Mouse (Mus musculus) midbrain, embryonic 15.5 days (tissue): Measurements from ENCODE around the gene Bin2. TPM values are rescaled to one million over a fixed set of nuclear protein-coding genes. Genes with fewer than 3 reads are reported as not detected.
A peak's percentile ranks its signal among the peaks of the same experiment; 100 is the strongest.

Source experiments
- ATAC-seq: fragments of 200-750 bp; cut with Nextera tagmentation; replicated peaks from 2 replicates; pipeline ENCODE4 v1.8.0; 2017; ENCODE audit warnings: moderate TSS enrichment
- H3K27ac ChIP-seq: fragments of 300-500 bp; sonication (generic); 2 replicates; pipeline ENCODE4 v1.5.1; 2015; ENCODE audit warnings: mild to moderate bottlenecking, inconsistent platforms
- H3K27me3 ChIP-seq: fragments of 300-500 bp; sonication (generic); replicated peaks from 2 replicates; pipeline ENCODE4 v1.6.1; 2015; ENCODE audit warnings: inconsistent platforms
- H3K36me3 ChIP-seq: fragments of 300-500 bp; sonication (generic); replicated peaks from 2 replicates; pipeline ENCODE4 v1.6.1; 2015; ENCODE audit warnings: inconsistent platforms
- H3K4me1 ChIP-seq: fragments of 300-500 bp; sonication (generic); 2 replicates; pipeline ENCODE4 v1.6.1; 2015; ENCODE audit warnings: inconsistent platforms
- H3K4me2 ChIP-seq: fragments of 300-500 bp; sonication (generic); 2 replicates; pipeline ENCODE4 v1.6.1; 2015; ENCODE audit warnings: inconsistent platforms, mild to moderate bottlenecking, moderate library complexity
- H3K4me3 ChIP-seq: fragments of 300-500 bp; sonication (generic); 2 replicates; pipeline ENCODE4 v1.5.1; 2015; ENCODE audit warnings: mild to moderate bottlenecking, inconsistent platforms
- H3K9ac ChIP-seq: fragments of 300-500 bp; sonication (generic); 2 replicates; pipeline ENCODE4 v1.6.1; 2015; ENCODE audit warnings: mild to moderate bottlenecking, inconsistent platforms
- H3K9me3 ChIP-seq: fragments of 300-500 bp; sonication (generic); 2 replicates; pipeline ENCODE4 v1.6.1; 2016; ENCODE audit warnings: inconsistent platforms
- WGBS: fragments of 180-500 bp; shearing (Covaris S2); methylation state at CpG from one replicate; pipeline ENCODE4 v1.1.7; 2015; ENCODE audit warnings: mixed read lengths; 5-methylcytosine and 5-hydroxymethylcytosine counted together
- polyA plus RNA-seq: library from polyadenylated mRNA; unstranded; fragments of >200 nt; fragmentation: Nextera tagmentation; extraction: Ambion mirVana; gene quantifications from 2 replicates; pipeline ENCODE4 v1.2.1, GENCODE M21; 2015

Bin2 gene
- polyA plus RNA-seq = 0.96 and 1.0 TPM in 2 replicates

GRCm38 (mm10) chr15:100669337-100669736 is at the start of gene Bin2:
Gene Bin2, minus strand, starts transcription at chr15:100669553.
- WGBS = 92% methylated on average over 20 of the region's 20 CpGs
- Histone ChIP-seq H3K4me2 (no peak within 1 kb of the TSS), H3K9me3 (no peaks in the 10 kb centered on the region), H3K27me3 (no peaks in the 10 kb centered on the region), H3K4me3 (no peak within 1 kb of the TSS), H3K4me1 (peaks cover 12% of the 10 kb centered on the region), H3K27ac (no peak within 1 kb of the TSS), H3K9ac (no peak within 1 kb of the TSS), H3K36me3 (no peaks in the 10 kb centered on the region)
- no peak for ATAC-seq

- Histone ChIP-seq H3K36me3 (no peaks in the 10 kb centered on the region), H3K27ac (no peak overlapping the region), H3K9ac (no peak overlapping the region), H3K4me3 (no peak overlapping the region), H3K9me3 (no peaks in the 10 kb centered on the region), H3K4me2 (no peak overlapping the region), H3K27me3 (no peaks in the 10 kb centered on the region), H3K4me1 (no peaks in the 10 kb centered on the region; the same call in 1 of the 2 replicates)
- ATAC-seq = no peak
- WGBS = 86% methylated on average over 11 of the region's 11 CpGs
These were observed 49.2 kb upstream of the Bin2 start for GRCm38 (mm10) chr15:100718572-100718971.

- no peak for ATAC-seq
- 80% methylated on average over 6 of the region's 6 CpGs for WGBS
- H3K4me3 ChIP-seq = no peak overlapping the region
These were observed 48.6 kb upstream of the Bin2 start for GRCm38 (mm10) chr15:100717933-100718332.

GRCm38 (mm10) chr15:100715399-100715993 is 46.1 kb upstream of the Bin2 start:
- Histone ChIP-seq H3K4me2 (no peak overlapping the region), H3K9ac (no peak overlapping the region), H3K9me3 (no peaks in the 10 kb centered on the region), H3K4me3 (no peak overlapping the region), H3K27ac (no peak overlapping the region), H3K27me3 (no peaks in the 10 kb centered on the region), H3K4me1 (no peaks in the 10 kb centered on the region; the same call in 1 of the 2 replicates), H3K36me3 (no peaks in the 10 kb centered on the region)
- WGBS = 40% methylated on average over 9 of the region's 9 CpGs
- ATAC-seq = no peak

More at GRCm38 (mm10) chr15:100717933-100718332, 48.6 kb upstream of the Bin2 start:
- Histone ChIP-seq H3K27me3 (no peaks in the 10 kb centered on the region), H3K4me2 (no peak overlapping the region), H3K4me1 (no peaks in the 10 kb centered on the region; the same call in 1 of the 2 replicates), H3K9me3 (no peaks in the 10 kb centered on the region), H3K27ac (no peak overlapping the region), H3K9ac (no peak overlapping the region), H3K36me3 (no peaks in the 10 kb centered on the region)

- H3K4me1 ChIP-seq = no peaks in the 10 kb centered on the region; the same call in 1 of the 2 replicates
- no peak overlapping the region for H3K27ac ChIP-seq
- 94% methylated on average over 8 of the region's 8 CpGs for WGBS
- no peak overlapping the region for H3K4me3 ChIP-seq
- no peaks in the 10 kb centered on the region for H3K36me3 ChIP-seq
- H3K27me3 ChIP-seq = no peaks in the 10 kb centered on the region
- H3K9ac ChIP-seq = no peak overlapping the region
- H3K4me2 ChIP-seq = no peak overlapping the region
- ATAC-seq = no peak
- H3K9me3 ChIP-seq = no peaks in the 10 kb centered on the region
These were observed 45.1 kb upstream of the Bin2 start for GRCm38 (mm10) chr15:100714470-100714869.

- Histone ChIP-seq H3K4me3 (no peak overlapping the region), H3K27ac (no peak overlapping the region), H3K9ac (no peak overlapping the region), H3K36me3 (no peaks in the 10 kb centered on the region), H3K27me3 (no peaks in the 10 kb centered on the region), H3K4me1 (no peaks in the 10 kb centered on the region; the same call in 1 of the 2 replicates), H3K4me2 (no peak overlapping the region), H3K9me3 (no peaks in the 10 kb centered on the region)
- WGBS = 61% methylated on average over 6 of the region's 6 CpGs
- ATAC-seq = no peak
These were observed 41.5 kb upstream of the Bin2 start for GRCm38 (mm10) chr15:100710838-100711237.

- H3K27ac ChIP-seq = no peak overlapping the region
- peaks cover 6% of the 10 kb centered on the region; the same call in 1 of the 2 replicates for H3K27me3 ChIP-seq
- no peak overlapping the region for H3K4me3 ChIP-seq
- ATAC-seq = no peak
- no peak overlapping the region for H3K9ac ChIP-seq
- no peaks in the 10 kb centered on the region for H3K9me3 ChIP-seq
- no peaks in the 10 kb centered on the region for H3K36me3 ChIP-seq
- 76% methylated on average over 8 of the region's 8 CpGs for WGBS
- H3K4me2 ChIP-seq = no peak overlapping the region
- peaks cover 8% of the 10 kb centered on the region for H3K4me1 ChIP-seq
These were observed 39.2 kb upstream of the Bin2 start for GRCm38 (mm10) chr15:100708433-100709078.

- Histone ChIP-seq H3K4me3 (no peak overlapping the region), H3K4me1 (peaks cover 8% of the 10 kb centered on the region), H3K9ac (no peak overlapping the region), H3K27ac (no peak overlapping the region), H3K9me3 (no peaks in the 10 kb centered on the region), H3K27me3 (peaks cover 6% of the 10 kb centered on the region; the same call in 1 of the 2 replicates), H3K36me3 (no peaks in the 10 kb centered on the region), H3K4me2 (no peak overlapping the region)
- ATAC-seq = no peak
- 71% methylated on average over 8 of the region's 8 CpGs for WGBS
These were observed 36.9 kb upstream of the Bin2 start for GRCm38 (mm10) chr15:100706226-100706625.

- no peak for ATAC-seq
- H3K4me2 ChIP-seq = no peak overlapping the region
- no peaks in the 10 kb centered on the region for H3K36me3 ChIP-seq
- H3K4me3 ChIP-seq = no peak overlapping the region
- H3K27me3 ChIP-seq = peaks cover 6% of the 10 kb centered on the region; the same call in 1 of the 2 replicates
- H3K9me3 ChIP-seq = no peaks in the 10 kb centered on the region
- no peak overlapping the region for H3K9ac ChIP-seq
- no peak overlapping the region for H3K27ac ChIP-seq
- peaks cover 8% of the 10 kb centered on the region for H3K4me1 ChIP-seq
- WGBS = 84% methylated on average over 1 of the region's 1 CpGs
These were observed 36.0 kb upstream of the Bin2 start for GRCm38 (mm10) chr15:100705376-100705775.

GRCm38 (mm10) chr15:100703913-100704312 is 34.6 kb upstream of the Bin2 start:
- Histone ChIP-seq H3K9ac (no peak overlapping the region), H3K9me3 (no peaks in the 10 kb centered on the region), H3K4me3 (no peak overlapping the region), H3K36me3 (no peaks in the 10 kb centered on the region), H3K27ac (no peak overlapping the region), H3K4me1 (peaks cover 8% of the 10 kb centered on the region), H3K4me2 (peak overlapping the region; percentile 32), H3K27me3 (peaks cover 6% of the 10 kb centered on the region; the same call in 1 of the 2 replicates)
- ATAC-seq = no peak
- WGBS = 14% methylated on average over 17 of the region's 17 CpGs

- Histone ChIP-seq H3K27ac (no peak overlapping the region), H3K4me3 (no peak overlapping the region), H3K27me3 (peaks cover 6% of the 10 kb centered on the region; the same call in 1 of the 2 replicates), H3K4me2 (no peak overlapping the region), H3K9ac (no peak overlapping the region), H3K36me3 (no peaks in the 10 kb centered on the region), H3K4me1 (peaks cover 8% of the 10 kb centered on the region), H3K9me3 (no peaks in the 10 kb centered on the region)
- 79% methylated on average over 6 of the region's 6 CpGs for WGBS
- ATAC-seq = no peak
These were observed 32.5 kb upstream of the Bin2 start for GRCm38 (mm10) chr15:100701856-100702255.

GRCm38 (mm10) chr15:100701108-100701507 is 31.8 kb upstream of the Bin2 start:
- 64% methylated on average over 10 of the region's 10 CpGs for WGBS
- H3K36me3 ChIP-seq = no peaks in the 10 kb centered on the region
- H3K4me2 ChIP-seq = no peak overlapping the region
- no peak for ATAC-seq
- no peaks in the 10 kb centered on the region for H3K9me3 ChIP-seq
- peaks cover 8% of the 10 kb centered on the region for H3K4me1 ChIP-seq
- no peak overlapping the region for H3K27ac ChIP-seq
- H3K9ac ChIP-seq = no peak overlapping the region
- peaks cover 6% of the 10 kb centered on the region; the same call in 1 of the 2 replicates for H3K27me3 ChIP-seq
- no peak overlapping the region for H3K4me3 ChIP-seq
